Mouse (Mus musculus) limb, embryonic 10.5 days (tissue): ENCODE data around the gene Ntm. TPM values are rescaled to one million over a fixed set of nuclear protein-coding genes. Genes with fewer than 3 reads are reported as not detected.

Experiments
- DNase-seq: peaks from one replicate; pipeline ENCODE4 v3.0.0-alpha.2; 2017; ENCODE audit warnings: low spot score
- H3K27ac ChIP-seq: fragments of 300-500 bp; sonication (generic); 2 replicates; pipeline ENCODE4 v1.5.1; 2016; ENCODE audit warnings: mild to moderate bottlenecking
- H3K27me3 ChIP-seq: fragments of 300-500 bp; sonication (generic); 2 replicates; pipeline ENCODE4 v1.6.1; 2016; ENCODE audit warnings: low read depth, mild to moderate bottlenecking; ENCODE audit not compliant: poor library complexity, severe bottlenecking
- H3K36me3 ChIP-seq: fragments of 300-500 bp; sonication (generic); 2 replicates; pipeline ENCODE4 v1.6.1; 2016; ENCODE audit warnings: mild to moderate bottlenecking, moderate library complexity
- H3K4me1 ChIP-seq: fragments of 300-500 bp; sonication (generic); 2 replicates; pipeline ENCODE4 v1.6.1; 2016
- H3K4me3 ChIP-seq: fragments of 300-500 bp; sonication (generic); 2 replicates; pipeline ENCODE4 v1.5.1; 2016; ENCODE audit warnings: mild to moderate bottlenecking, moderate library complexity
- H3K9me3 ChIP-seq: fragments of 300-500 bp; sonication (generic); replicated peaks from 2 replicates; pipeline ENCODE4 v1.6.1; 2016; ENCODE audit warnings: mild to moderate bottlenecking
- WGBS: fragments of 180-500 bp; shearing (Covaris S2); methylation state at CpG from one replicate; pipeline ENCODE4 v1.1.7; 2016; 5-methylcytosine and 5-hydroxymethylcytosine counted together
- polyA plus RNA-seq: library from polyadenylated mRNA; unstranded; fragments of >200 nt; fragmentation: Nextera tagmentation; extraction: Ambion mirVana; gene quantifications from 2 replicates; pipeline ENCODE4 v1.2.1, GENCODE M21; 2016

Gene Ntm
- polyA plus RNA-seq, 1 experiment from 2014 or later = 12.7 TPM

- 55% methylated on average over 2 of the region's 2 CpGs for WGBS
- no peaks in the 10 kb centered on the region for H3K36me3 ChIP-seq
- H3K9me3 ChIP-seq = no peaks in the 10 kb centered on the region
- H3K4me3 ChIP-seq = no peak overlapping the region
- H3K27me3 ChIP-seq = no peaks in the 10 kb centered on the region
- H3K4me1 ChIP-seq = no peaks in the 10 kb centered on the region
- no peak for DNase-seq
- H3K27ac ChIP-seq = no peak overlapping the region
Measured at GRCm38 (mm10) chr9:29496002-29496401, 466.9 kb downstream of the Ntm start.

GRCm38 (mm10) chr9:29482272-29482671, 480.7 kb downstream of the Ntm start:
- H3K4me3 ChIP-seq = no peak overlapping the region
- no peaks in the 10 kb centered on the region for H3K9me3 ChIP-seq
- WGBS = 92% methylated on average over 2 of the region's 2 CpGs
- H3K27ac ChIP-seq = no peak overlapping the region
- H3K36me3 ChIP-seq = no peaks in the 10 kb centered on the region
- peaks cover 14% of the 10 kb centered on the region; the same call in 1 of the 2 replicates for H3K27me3 ChIP-seq
- no peak for DNase-seq
- peaks cover under 1% of the 10 kb centered on the region; the same call in 1 of the 2 replicates for H3K4me1 ChIP-seq

- no peak for DNase-seq
- H3K36me3 ChIP-seq = no peaks in the 10 kb centered on the region
- peaks cover 14% of the 10 kb centered on the region; the same call in 1 of the 2 replicates for H3K27me3 ChIP-seq
- peaks cover 3% of the 10 kb centered on the region; the same call in 1 of the 2 replicates for H3K4me1 ChIP-seq
- H3K4me3 ChIP-seq = no peak overlapping the region
- no peaks in the 10 kb centered on the region for H3K9me3 ChIP-seq
- WGBS = 85% methylated on average over 10 of the region's 10 CpGs
- no peak overlapping the region for H3K27ac ChIP-seq
Measured at GRCm38 (mm10) chr9:29479051-29479450, 483.9 kb downstream of the Ntm start.

DNA sequence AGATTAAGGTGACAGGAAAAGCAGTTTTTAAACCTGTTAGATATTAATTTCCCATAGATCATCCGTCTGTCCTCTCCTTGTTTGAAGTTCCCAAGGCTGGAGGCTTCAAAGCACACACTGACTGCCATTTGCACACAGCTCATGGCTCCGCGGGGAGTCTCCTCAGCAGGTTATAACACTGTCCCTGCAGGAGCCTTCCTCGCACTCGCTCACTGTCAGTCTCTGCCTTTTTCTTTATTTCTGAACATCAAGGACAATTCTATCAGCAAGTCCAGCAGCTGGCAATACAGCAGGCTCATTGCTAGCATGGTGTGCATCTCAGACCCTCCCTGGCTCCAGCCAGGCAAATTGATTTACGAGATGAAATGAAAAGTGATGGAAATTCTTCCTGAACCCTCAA, 485.7 kb downstream of the Ntm start:
- no peak for DNase-seq
- no peaks in the 10 kb centered on the region for H3K36me3 ChIP-seq
- peaks cover 3% of the 10 kb centered on the region; the same call in 1 of the 2 replicates for H3K4me1 ChIP-seq
- peaks cover 9% of the 10 kb centered on the region; the same call in 1 of the 2 replicates for H3K27me3 ChIP-seq
- WGBS = 26% methylated on average over 6 of the region's 6 CpGs
- no peak overlapping the region for H3K4me3 ChIP-seq
- no peak overlapping the region for H3K27ac ChIP-seq
- no peaks in the 10 kb centered on the region for H3K9me3 ChIP-seq

DNA sequence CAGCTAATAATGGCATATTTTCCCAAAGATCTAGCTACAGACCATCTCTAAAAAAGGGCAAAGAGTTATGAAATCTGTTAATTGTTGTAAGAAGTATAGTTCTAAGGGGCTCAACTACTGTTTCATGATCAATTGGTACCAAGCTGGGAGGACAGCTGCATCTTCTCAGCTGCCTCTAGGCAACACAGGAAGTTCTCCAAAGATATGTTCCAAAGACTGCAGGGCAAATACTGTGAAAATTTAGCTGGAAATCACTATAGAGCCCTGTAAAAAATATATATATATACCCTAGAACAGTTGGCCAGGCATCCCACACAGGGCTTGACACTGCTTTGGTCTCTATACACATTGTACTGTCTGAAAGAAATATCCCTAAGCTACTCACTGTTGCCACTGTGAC, 489.5 kb downstream of the Ntm start:
- no peaks in the 10 kb centered on the region for H3K36me3 ChIP-seq
- H3K9me3 ChIP-seq = no peaks in the 10 kb centered on the region
- H3K27me3 ChIP-seq = peaks cover 9% of the 10 kb centered on the region; the same call in 1 of the 2 replicates
- peaks cover 3% of the 10 kb centered on the region; the same call in 1 of the 2 replicates for H3K4me1 ChIP-seq
- no peak overlapping the region for H3K27ac ChIP-seq
- no peak overlapping the region for H3K4me3 ChIP-seq
- no peak for DNase-seq

DNA sequence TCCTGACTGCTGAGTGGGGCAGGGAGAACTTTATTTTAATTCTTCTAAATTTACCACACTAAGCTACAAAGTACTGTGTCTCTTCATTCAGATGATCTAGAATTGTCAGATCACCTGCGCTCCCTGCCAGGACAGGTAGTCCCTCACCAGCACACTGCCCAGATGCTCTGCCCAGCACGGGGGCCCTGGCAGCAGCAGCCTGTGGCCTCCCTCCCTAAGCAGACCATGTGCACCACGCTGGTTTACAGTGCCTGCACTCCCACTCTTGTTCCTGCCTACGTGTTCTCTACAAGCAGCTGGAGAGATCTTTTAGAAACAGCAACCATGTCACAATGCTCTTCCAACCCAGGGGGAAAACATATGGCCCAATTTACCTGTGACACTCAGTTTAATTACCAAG, 490.7 kb downstream of the Ntm start:
- Histone ChIP-seq H3K36me3 (no peaks in the 10 kb centered on the region), H3K9me3 (no peaks in the 10 kb centered on the region), H3K27me3 (no peaks in the 10 kb centered on the region), H3K4me1 (peaks cover 2% of the 10 kb centered on the region; the same call in 1 of the 2 replicates), H3K27ac (no peak overlapping the region), H3K4me3 (no peak overlapping the region)
- no peak for DNase-seq
- 68% methylated on average over 4 of the region's 4 CpGs for WGBS

DNA sequence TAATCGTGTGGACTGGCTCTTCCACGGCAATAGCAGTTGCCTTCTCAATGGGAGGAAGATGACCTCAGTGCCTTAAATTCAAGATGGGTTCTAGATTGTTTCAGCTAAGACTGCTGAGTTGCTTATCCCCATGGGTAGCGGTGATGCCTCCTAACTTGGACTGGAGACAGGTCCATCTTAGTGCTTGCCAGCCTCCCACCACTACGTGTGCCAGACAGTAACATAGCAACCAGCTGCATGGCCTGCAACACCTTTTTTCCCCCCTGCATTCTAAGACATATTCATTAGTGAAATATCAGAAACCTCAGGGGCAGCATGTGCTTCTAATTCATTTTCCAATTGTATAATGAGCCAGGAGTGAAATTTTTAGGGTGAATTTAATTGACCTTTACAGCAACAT, 498.2 kb downstream of the Ntm start:
- DNase-seq = no peak
- peaks cover 15% of the 10 kb centered on the region; the same call in 1 of the 2 replicates for H3K27me3 ChIP-seq
- no peak overlapping the region for H3K27ac ChIP-seq
- no peak overlapping the region for H3K4me3 ChIP-seq
- H3K4me1 ChIP-seq = peaks cover 18% of the 10 kb centered on the region
- H3K36me3 ChIP-seq = no peaks in the 10 kb centered on the region
- 84% methylated on average over 4 of the region's 4 CpGs for WGBS
- no peaks in the 10 kb centered on the region for H3K9me3 ChIP-seq

GRCm38 (mm10) chr9:29462970-29463593, 499.9 kb downstream of the Ntm start:
- no peak for DNase-seq
- no peaks in the 10 kb centered on the region for H3K9me3 ChIP-seq
- H3K36me3 ChIP-seq = no peaks in the 10 kb centered on the region
- H3K27me3 ChIP-seq = peaks cover 18% of the 10 kb centered on the region; the same call in 1 of the 2 replicates
- peaks cover 22% of the 10 kb centered on the region for H3K4me1 ChIP-seq
- no peak overlapping the region for H3K27ac ChIP-seq
- no peak overlapping the region for H3K4me3 ChIP-seq
- 80% methylated on average over 10 of the region's 10 CpGs for WGBS

DNA sequence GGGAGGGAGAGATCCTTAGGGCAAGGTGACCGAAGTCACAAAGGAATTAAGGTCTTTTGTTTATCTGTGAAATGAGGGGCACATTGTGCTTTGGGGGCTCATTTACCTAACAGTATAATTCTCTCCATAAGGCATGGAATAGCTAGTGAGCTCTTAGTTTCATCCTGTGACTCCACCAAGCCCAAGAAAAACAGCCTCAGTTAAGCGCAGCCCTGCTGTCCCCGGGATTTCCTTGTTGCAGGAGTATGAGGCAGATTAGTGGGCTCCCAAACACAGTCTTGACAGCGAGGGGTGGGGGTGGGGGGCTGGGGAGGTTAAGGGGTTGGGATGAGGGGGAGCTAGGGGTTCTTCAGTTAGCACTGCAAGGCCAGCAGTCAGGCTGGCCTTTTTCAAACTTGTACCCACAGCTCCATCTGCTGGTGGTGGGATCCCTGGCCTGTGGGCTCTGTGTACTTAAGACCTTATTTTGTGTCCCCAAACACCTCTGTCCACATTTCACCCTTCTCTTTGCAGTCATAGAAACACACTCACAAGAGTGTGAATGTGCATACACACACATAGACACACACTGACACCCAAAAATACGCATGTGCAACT, 504.9 kb downstream of the Ntm start:
- Histone ChIP-seq H3K27me3 (peaks cover 9% of the 10 kb centered on the region; the same call in 1 of the 2 replicates), H3K4me1 (peaks cover 14% of the 10 kb centered on the region), H3K9me3 (no peaks in the 10 kb centered on the region), H3K4me3 (no peak overlapping the region), H3K27ac (no peak overlapping the region), H3K36me3 (no peaks in the 10 kb centered on the region)
- DNase-seq = peak; percentile 83
- 9% methylated on average over 5 of the region's 5 CpGs for WGBS

- no peaks in the 10 kb centered on the region for H3K9me3 ChIP-seq
- no peak for DNase-seq
- H3K36me3 ChIP-seq = no peaks in the 10 kb centered on the region
- no peak overlapping the region for H3K4me3 ChIP-seq
- no peak overlapping the region for H3K27ac ChIP-seq
- 87% methylated on average over 7 of the region's 7 CpGs for WGBS
- peaks cover 9% of the 10 kb centered on the region; the same call in 1 of the 2 replicates for H3K27me3 ChIP-seq
- peaks cover 10% of the 10 kb centered on the region for H3K4me1 ChIP-seq
Measured at GRCm38 (mm10) chr9:29456014-29456413, 506.9 kb downstream of the Ntm start.

DNA sequence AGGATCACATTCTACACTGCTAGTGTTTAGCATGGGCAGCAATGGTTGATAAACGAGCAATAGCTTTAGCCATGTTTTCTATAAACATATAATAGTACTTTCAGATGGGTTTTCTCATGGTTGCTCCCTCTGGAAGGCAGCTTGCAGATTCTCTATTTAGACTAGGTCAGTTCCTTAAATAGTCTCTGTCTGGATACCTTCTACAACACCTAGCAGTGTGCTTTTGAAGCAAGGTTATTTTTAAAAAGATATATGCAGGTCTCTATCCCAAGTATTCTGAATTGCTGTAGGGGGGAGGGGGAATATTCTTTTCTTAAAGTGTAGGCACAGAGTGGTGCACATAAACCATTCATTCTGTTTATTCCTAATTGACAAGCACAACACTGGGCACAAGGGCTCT, 511.7 kb downstream of the Ntm start:
- H3K36me3 ChIP-seq = no peaks in the 10 kb centered on the region
- H3K9me3 ChIP-seq = no peaks in the 10 kb centered on the region
- no peak for DNase-seq
- no peaks in the 10 kb centered on the region for H3K4me1 ChIP-seq
- no peaks in the 10 kb centered on the region for H3K27me3 ChIP-seq
- H3K27ac ChIP-seq = no peak overlapping the region
- 88% methylated on average over 1 of the region's 1 CpGs for WGBS
- H3K4me3 ChIP-seq = no peak overlapping the region

- Histone ChIP-seq H3K4me3 (no peak overlapping the region), H3K27me3 (peaks cover 8% of the 10 kb centered on the region; the same call in 1 of the 2 replicates), H3K27ac (no peak overlapping the region), H3K4me1 (no peaks in the 10 kb centered on the region), H3K9me3 (no peaks in the 10 kb centered on the region), H3K36me3 (no peaks in the 10 kb centered on the region)
- DNase-seq = no peak
- whole genome bisulfite sequencing = 76% methylated on average over 4 of the region's 4 CpGs
Measured at GRCm38 (mm10) chr9:29444001-29444400, 518.9 kb downstream of the Ntm start.

DNA sequence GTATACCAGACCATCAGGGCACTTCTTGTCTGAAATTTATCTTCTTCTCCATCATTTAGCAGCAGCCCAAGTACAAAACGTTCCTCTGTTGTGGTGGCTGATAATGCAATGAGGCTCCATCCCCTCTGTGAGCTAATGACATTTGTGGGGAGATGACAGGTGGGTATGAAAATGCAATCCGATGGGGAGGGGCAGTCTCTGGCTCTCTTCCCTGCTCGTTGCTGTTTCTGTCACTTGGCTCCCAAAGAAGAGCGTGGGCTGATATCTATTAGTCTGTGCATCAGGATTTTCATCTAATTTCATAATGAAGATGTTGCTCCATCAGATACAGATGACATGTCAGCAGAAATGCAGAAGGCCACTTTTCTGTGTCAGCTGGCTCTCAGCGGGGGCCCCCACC, 523.5 kb downstream of the Ntm start:
- peaks cover 40% of the 10 kb centered on the region for H3K27me3 ChIP-seq
- peaks cover 6% of the 10 kb centered on the region for H3K4me1 ChIP-seq
- H3K4me3 ChIP-seq = no peak overlapping the region
- 61% methylated on average over 5 of the region's 5 CpGs for WGBS
- H3K9me3 ChIP-seq = no peaks in the 10 kb centered on the region
- no peak for DNase-seq
- H3K27ac ChIP-seq = no peak overlapping the region
- no peaks in the 10 kb centered on the region for H3K36me3 ChIP-seq
